Mouse (Mus musculus) lung, embryonic 16.5 days (tissue): ENCODE data around the gene Olfr351. TPM values are rescaled to one million over a fixed set of nuclear protein-coding genes. Genes with fewer than 3 reads are reported as not detected.

Experiments
- ATAC-seq: fragments of 200-750 bp; cut with Nextera tagmentation; 2 replicates; pipeline ENCODE4 v1.8.0; 2017; ENCODE audit warnings: low read depth, mild to moderate bottlenecking, moderate library complexity
- H3K27ac ChIP-seq: fragments of 300-500 bp; sonication (generic); 2 replicates; pipeline ENCODE4 v1.5.1; 2014; ENCODE audit warnings: mild to moderate bottlenecking, control low read depth, low read length
- H3K27me3 ChIP-seq: fragments of 300-500 bp; sonication (generic); 2 replicates; pipeline ENCODE4 v1.6.1; 2014; ENCODE audit warnings: low read depth, low read length, mixed read lengths; ENCODE audit not compliant: control insufficient read depth, insufficient read depth
- H3K36me3 ChIP-seq: fragments of 300-500 bp; sonication (generic); 2 replicates; pipeline ENCODE4 v1.6.1; 2014; ENCODE audit warnings: low read length; ENCODE audit not compliant: control insufficient read depth, insufficient read depth
- H3K4me1 ChIP-seq: fragments of 300-500 bp; sonication (generic); replicated peaks from 2 replicates; pipeline ENCODE4 v1.6.1; 2014; ENCODE audit warnings: low read length, mixed read lengths; ENCODE audit not compliant: control insufficient read depth, insufficient read depth
- H3K4me2 ChIP-seq: fragments of 300-500 bp; sonication (generic); 2 replicates; pipeline ENCODE4 v1.6.1; 2014; ENCODE audit warnings: low read depth, low read length, control low read depth
- H3K4me3 ChIP-seq: fragments of 300-500 bp; sonication (generic); 2 replicates; pipeline ENCODE4 v1.5.1; 2014; ENCODE audit warnings: mild to moderate bottlenecking, low read length, control low read depth
- H3K9ac ChIP-seq: fragments of 300-500 bp; sonication (generic); 2 replicates; pipeline ENCODE4 v1.6.1; 2014; ENCODE audit warnings: low read length, control low read depth
- H3K9me3 ChIP-seq: fragments of 300-500 bp; sonication (generic); 2 replicates; pipeline ENCODE4 v1.6.1; 2016; ENCODE audit warnings: low read length; ENCODE audit not compliant: control insufficient read depth
- WGBS: fragments of 180-500 bp; shearing (Covaris S2); extraction: QIAGEN DNeasy Blood & Tissue Kit; methylation state at CpG from one replicate; pipeline ENCODE4 v1.1.7; 2014; 5-methylcytosine and 5-hydroxymethylcytosine counted together
- polyA plus RNA-seq: library from polyadenylated mRNA; unstranded; fragments of >200 nt; fragmentation: Nextera tagmentation; extraction: Ambion mirVana; gene quantifications from 2 replicates; pipeline ENCODE4 v1.2.1, GENCODE M21; 2015

Gene Olfr351
- polyA plus RNA-seq: not detected in 2 replicates

GRCm38 (mm10) chr2:36862560-36862959, at the start of gene Olfr351:
Gene Olfr351, minus strand, starts transcription at chr2:36862660.
- no peak for ATAC-seq
- Histone ChIP-seq H3K9me3 (no peaks in the 10 kb centered on the region), H3K27ac (no peak within 1 kb of the TSS), H3K4me3 (no peak within 1 kb of the TSS), H3K4me1 (no peaks in the 10 kb centered on the region), H3K4me2 (no peak within 1 kb of the TSS), H3K27me3 (no peaks in the 10 kb centered on the region), H3K36me3 (no peaks in the 10 kb centered on the region), H3K9ac (no peak within 1 kb of the TSS)
- WGBS: 72% methylated on average over 1 of the region's 1 CpGs

- H3K4me3 ChIP-seq: no peak within 1 kb of the TSS
- no peaks in the 10 kb centered on the region for H3K9me3 ChIP-seq
- H3K9ac ChIP-seq: no peak within 1 kb of the TSS
- no peak within 1 kb of the TSS for H3K4me2 ChIP-seq
- no peak for ATAC-seq
- H3K4me1 ChIP-seq: no peaks in the 10 kb centered on the region
- H3K27me3 ChIP-seq: no peaks in the 10 kb centered on the region
- no peaks in the 10 kb centered on the region for H3K36me3 ChIP-seq
- no peak within 1 kb of the TSS for H3K27ac ChIP-seq
Measured at GRCm38 (mm10) chr2:36905380-36905779, 42.9 kb upstream of the Olfr351 start, which contains the start of gene Olfr354. Gene Olfr354, plus strand, starts transcription at chr2:36905680.

GRCm38 (mm10) chr2:36897114-36897513, 34.7 kb upstream of the Olfr351 start:
- no peaks in the 10 kb centered on the region for H3K36me3 ChIP-seq
- H3K9ac ChIP-seq: no peak overlapping the region
- H3K27ac ChIP-seq: no peak overlapping the region
- no peak overlapping the region for H3K4me3 ChIP-seq
- no peaks in the 10 kb centered on the region for H3K4me1 ChIP-seq
- H3K27me3 ChIP-seq: no peaks in the 10 kb centered on the region
- no peak for ATAC-seq
- no peak overlapping the region for H3K4me2 ChIP-seq
- no peaks in the 10 kb centered on the region for H3K9me3 ChIP-seq

- H3K9me3 ChIP-seq: no peaks in the 10 kb centered on the region
- no peak for ATAC-seq
- no peaks in the 10 kb centered on the region for H3K36me3 ChIP-seq
- H3K27ac ChIP-seq: no peak within 1 kb of the TSS
- no peak within 1 kb of the TSS for H3K4me2 ChIP-seq
- no peaks in the 10 kb centered on the region for H3K4me1 ChIP-seq
- H3K4me3 ChIP-seq: no peak within 1 kb of the TSS
- no peaks in the 10 kb centered on the region for H3K27me3 ChIP-seq
- no peak within 1 kb of the TSS for H3K9ac ChIP-seq
Measured at GRCm38 (mm10) chr2:36892836-36893235, 30.4 kb upstream of the Olfr351 start, which contains the start of gene Olfr353. Gene Olfr353, minus strand, starts transcription at chr2:36892936.

GRCm38 (mm10) chr2:36868160-36868559, 5.7 kb upstream of the Olfr351 start, which contains the start of gene Olfr352:
Gene Olfr352, plus strand, starts transcription at chr2:36868460.
- no peaks in the 10 kb centered on the region for H3K9me3 ChIP-seq
- H3K4me1 ChIP-seq: no peaks in the 10 kb centered on the region
- no peak within 1 kb of the TSS for H3K9ac ChIP-seq
- no peak within 1 kb of the TSS for H3K27ac ChIP-seq
- ATAC-seq: no peak
- H3K36me3 ChIP-seq: no peaks in the 10 kb centered on the region
- WGBS: 60% methylated on average over 1 of the region's 1 CpGs
- H3K4me2 ChIP-seq: no peak within 1 kb of the TSS
- H3K4me3 ChIP-seq: no peak within 1 kb of the TSS
- H3K27me3 ChIP-seq: no peaks in the 10 kb centered on the region

GRCm38 (mm10) chr2:36846010-36846409, 16.4 kb downstream of the Olfr351 start, which contains the start of gene Olfr350:
Gene Olfr350, plus strand, starts transcription at chr2:36846310.
- H3K9me3 ChIP-seq: no peaks in the 10 kb centered on the region
- no peak within 1 kb of the TSS for H3K4me3 ChIP-seq
- no peaks in the 10 kb centered on the region for H3K36me3 ChIP-seq
- no peak within 1 kb of the TSS for H3K9ac ChIP-seq
- no peak for ATAC-seq
- H3K27me3 ChIP-seq: no peaks in the 10 kb centered on the region
- H3K4me2 ChIP-seq: no peak within 1 kb of the TSS
- no peaks in the 10 kb centered on the region for H3K4me1 ChIP-seq
- 79% methylated on average over 1 of the region's 1 CpGs for WGBS
- H3K27ac ChIP-seq: no peak within 1 kb of the TSS

GRCm38 (mm10) chr2:36816932-36817331, 45.5 kb downstream of the Olfr351 start, which contains the start of gene Olfr3:
Gene Olfr3, minus strand, starts transcription at chr2:36817032.
- no peaks in the 10 kb centered on the region for H3K4me1 ChIP-seq
- no peaks in the 10 kb centered on the region for H3K9me3 ChIP-seq
- no peaks in the 10 kb centered on the region for H3K27me3 ChIP-seq
- no peak within 1 kb of the TSS for H3K4me2 ChIP-seq
- H3K27ac ChIP-seq: no peak within 1 kb of the TSS
- ATAC-seq: no peak
- H3K9ac ChIP-seq: no peak within 1 kb of the TSS
- 54% methylated on average over 1 of the region's 1 CpGs for WGBS
- no peak within 1 kb of the TSS for H3K4me3 ChIP-seq
- no peaks in the 10 kb centered on the region for H3K36me3 ChIP-seq

Other genes with a start within 250 kb of the Olfr351 start
- gene Olfr345, start 222.6 kb downstream of the Olfr351 start, polyA plus RNA-seq: not detected in 2 replicates
- gene Olfr346, start 176.9 kb downstream of the Olfr351 start, polyA plus RNA-seq: not detected in 2 replicates
- gene Olfr347, start 130.8 kb downstream of the Olfr351 start, polyA plus RNA-seq: not detected in 2 replicates
- gene Olfr348, start 78.4 kb downstream of the Olfr351 start, polyA plus RNA-seq: not detected in 2 replicates
- gene Olfr50, start 72.1 kb downstream of the Olfr351 start, polyA plus RNA-seq: not detected in 2 replicates
- not detected in 2 replicates for gene Olfr3, start 45.6 kb downstream of the Olfr351 start, polyA plus RNA-seq
- not detected in 2 replicates for gene Olfr350, start 16.4 kb downstream of the Olfr351 start, polyA plus RNA-seq
- gene Olfr352, start 5.8 kb upstream of the Olfr351 start, polyA plus RNA-seq: not detected in 2 replicates
- gene Olfr353, start 30.3 kb upstream of the Olfr351 start, polyA plus RNA-seq: not detected in 2 replicates
- gene Olfr354, start 43.0 kb upstream of the Olfr351 start, polyA plus RNA-seq: not detected in 2 replicates
- gene Olfr355, start 66.2 kb upstream of the Olfr351 start, polyA plus RNA-seq: not detected in 2 replicates
- not detected in 2 replicates for gene Olfr356, start 74.5 kb upstream of the Olfr351 start, polyA plus RNA-seq
- not detected in 2 replicates for gene Olfr357, start 131.2 kb upstream of the Olfr351 start, polyA plus RNA-seq
- not detected in 2 replicates for gene Olfr358, start 146.7 kb upstream of the Olfr351 start, polyA plus RNA-seq
- not detected in 2 replicates for gene Olfr360, start 203.1 kb upstream of the Olfr351 start, polyA plus RNA-seq
- not detected in 2 replicates for gene Olfr361, start 226.6 kb upstream of the Olfr351 start, polyA plus RNA-seq